Mouse (Mus musculus) brain, embryonic 14.5 days (tissue): ENCODE data around the gene Spata25.

Experiments used
- CTCF ChIP-seq: fragments of 200-500 bp; IDR thresholded peaks from 2 replicates; pipeline ENCODE4 v1.5.1; 2012; ENCODE audit warnings: inconsistent platforms, mild to moderate bottlenecking, moderate library complexity, borderline replicate concordance; ENCODE audit not compliant: insufficient read depth, insufficient read length; ENCODE audit errors: extremely low read depth
- POLR2A ChIP-seq: fragments of 200-500 bp; IDR thresholded peaks from 2 replicates; pipeline ENCODE4 v1.6.1; 2012; ENCODE audit warnings: mild to moderate bottlenecking, inconsistent platforms, borderline replicate concordance; ENCODE audit not compliant: poor library complexity, insufficient read depth, insufficient read length, severe bottlenecking; ENCODE audit errors: extremely low read depth

DNA sequence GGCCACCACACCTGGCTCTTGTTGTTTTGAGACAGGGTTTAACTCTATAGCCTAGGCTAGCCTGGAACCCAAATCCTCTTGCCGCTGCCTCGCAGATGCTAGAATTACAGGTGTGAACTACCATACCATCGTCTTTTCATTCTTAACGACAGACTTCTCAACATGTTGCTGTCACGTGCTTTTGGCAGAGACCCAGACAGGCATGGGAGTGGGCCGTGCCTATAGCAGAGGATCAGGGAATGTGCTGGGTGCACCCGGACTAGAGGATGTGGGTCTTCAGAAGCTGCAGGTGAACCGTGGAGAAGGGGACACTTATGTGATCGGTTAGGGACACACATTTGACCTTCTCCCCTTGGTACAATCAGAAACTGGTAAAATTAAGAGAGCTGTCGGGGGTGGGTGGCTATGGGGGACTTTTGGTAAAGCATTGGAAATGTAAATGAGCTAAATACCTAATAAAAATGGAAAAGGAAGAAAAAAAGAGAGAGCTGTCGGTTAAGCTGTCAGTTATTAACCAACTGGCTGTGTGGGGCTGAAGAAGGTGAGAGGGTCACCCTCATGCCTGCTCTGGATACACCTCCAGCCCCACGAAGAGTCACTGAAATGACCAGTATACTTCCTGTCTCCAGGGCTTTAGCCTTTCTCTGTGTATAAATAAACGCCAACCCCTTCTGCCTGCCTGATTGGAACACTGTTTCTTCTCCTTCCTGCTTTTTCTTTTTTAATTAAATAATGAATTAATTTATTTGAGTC lies 27.9 kb downstream of the Spata25 start:
- TF ChIP-seq POLR2A (no peak), CTCF (no peak)
